Mouse (Mus musculus) kidney, embryonic 16.5 days (tissue): Measurements from ENCODE around the gene Aes. TPM values are rescaled to one million over a fixed set of nuclear protein-coding genes. Genes with fewer than 3 reads are reported as not detected.
A peak's percentile ranks its signal among the peaks of the same experiment; 100 is the strongest.

Experiments used
- ATAC-seq: fragments of 200-750 bp; cut with Nextera tagmentation; 2 replicates; pipeline ENCODE4 v1.8.0; 2017; ENCODE audit warnings: moderate TSS enrichment; ENCODE audit not compliant: low FRiP score, low TSS enrichment
- H3K27ac ChIP-seq: fragments of 300-500 bp; sonication (generic); 2 replicates; pipeline ENCODE4 v1.5.1; 2014; ENCODE audit warnings: low read length
- H3K27me3 ChIP-seq: fragments of 300-500 bp; sonication (generic); 2 replicates; pipeline ENCODE4 v1.6.1; 2014; ENCODE audit warnings: low read length, control low read depth, mixed read lengths; ENCODE audit not compliant: insufficient read depth
- H3K36me3 ChIP-seq: fragments of 300-500 bp; sonication (generic); 2 replicates; pipeline ENCODE4 v1.6.1; 2014; ENCODE audit warnings: low read length, control low read depth, mixed read lengths; ENCODE audit not compliant: insufficient read depth
- H3K4me1 ChIP-seq: fragments of 300-500 bp; sonication (generic); 2 replicates; pipeline ENCODE4 v1.6.1; 2014; ENCODE audit warnings: low read length, control low read depth, mixed read lengths; ENCODE audit not compliant: insufficient read depth
- H3K4me2 ChIP-seq: fragments of 300-500 bp; sonication (generic); replicated peaks from 2 replicates; pipeline ENCODE4 v1.6.1; 2014; ENCODE audit warnings: low read depth, low read length
- H3K4me3 ChIP-seq: fragments of 300-500 bp; sonication (generic); 2 replicates; pipeline ENCODE4 v1.5.1; 2014; ENCODE audit warnings: mild to moderate bottlenecking, low read length
- H3K9ac ChIP-seq: fragments of 300-500 bp; sonication (generic); replicated peaks from 2 replicates; pipeline ENCODE4 v1.6.1; 2014; ENCODE audit warnings: low read length
- H3K9me3 ChIP-seq: fragments of 300-500 bp; sonication (generic); 2 replicates; pipeline ENCODE4 v1.6.1; 2016; ENCODE audit warnings: low read length, control low read depth
- WGBS: fragments of 180-500 bp; shearing (Covaris S2); extraction: QIAGEN DNeasy Blood & Tissue Kit; methylation state at CpG from one replicate; pipeline ENCODE4 v1.1.7; 2014; 5-methylcytosine and 5-hydroxymethylcytosine counted together
- polyA plus RNA-seq: library from polyadenylated mRNA; unstranded; fragments of >200 nt; fragmentation: Nextera tagmentation; extraction: Ambion mirVana; gene quantifications from 2 replicates; pipeline ENCODE4 v1.2.1, GENCODE M21; 2015

Gene Aes
- polyA plus RNA-seq, result 322 and 487 TPM in 2 replicates

DNA sequence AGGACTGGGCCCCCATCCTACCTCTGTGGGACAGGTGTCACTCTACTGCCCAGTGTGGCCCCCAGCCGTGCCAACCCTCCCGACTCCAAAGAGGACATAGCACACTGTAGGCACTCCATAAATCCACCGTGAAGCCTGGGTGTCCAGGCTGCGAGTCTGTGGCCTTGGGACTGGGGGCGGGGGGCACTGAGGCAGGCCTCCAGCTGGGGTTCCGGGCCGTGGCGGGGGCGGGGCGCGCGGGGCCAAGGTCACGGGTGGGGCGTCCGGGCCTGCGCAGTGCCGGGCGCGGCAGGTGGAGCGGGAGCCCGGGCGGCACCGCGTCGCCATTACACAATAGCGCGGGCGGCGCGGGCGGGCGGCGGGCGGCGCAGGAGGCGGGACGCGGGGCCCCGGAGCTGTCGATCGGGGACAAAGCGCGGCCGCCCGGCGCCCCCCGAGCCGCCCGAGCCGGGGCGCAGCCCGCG is at the start of gene Aes:
Gene Aes, plus strand, starts transcription at position 326 of the 464 bp plus-strand sequence.
- Histone ChIP-seq H3K36me3 (peaks cover 3% of the 10 kb centered on the region; the same call in 1 of the 2 replicates), H3K4me3 (peak within 1 kb of the TSS; percentile 89), H3K4me1 (peaks cover 37% of the 10 kb centered on the region), H3K4me2 (peak within 1 kb of the TSS; percentile 95), H3K9me3 (no peaks in the 10 kb centered on the region), H3K27me3 (no peaks in the 10 kb centered on the region), H3K9ac (peak within 1 kb of the TSS; percentile 99), H3K27ac (peak within 1 kb of the TSS; percentile 96)
- WGBS, result under 1% methylated on average over 46 of the region's 53 CpGs
- peak; percentile 37 for ATAC-seq

GRCm38 (mm10) chr10:81510246-81510810 is 49.0 kb upstream of the Aes start:
- WGBS, result 75% methylated on average over 14 of the region's 14 CpGs
- peaks cover 4% of the 10 kb centered on the region; the same call in 1 of the 2 replicates for H3K27me3 ChIP-seq
- H3K4me2 ChIP-seq, result no peak overlapping the region
- H3K4me1 ChIP-seq, result no peaks in the 10 kb centered on the region
- no peak overlapping the region for H3K4me3 ChIP-seq
- H3K36me3 ChIP-seq, result no peaks in the 10 kb centered on the region
- H3K9me3 ChIP-seq, result peaks cover 4% of the 10 kb centered on the region; the same call in 1 of the 2 replicates
- no peak overlapping the region for H3K9ac ChIP-seq
- H3K27ac ChIP-seq, result no peak overlapping the region
- ATAC-seq, result no peak

GRCm38 (mm10) chr10:81513798-81514197 is 45.5 kb upstream of the Aes start:
- no peak overlapping the region for H3K4me2 ChIP-seq
- H3K9ac ChIP-seq, result no peak overlapping the region
- 85% methylated on average over 5 of the region's 5 CpGs for WGBS
- H3K27me3 ChIP-seq, result peaks cover 4% of the 10 kb centered on the region; the same call in 1 of the 2 replicates
- peaks cover 4% of the 10 kb centered on the region; the same call in 1 of the 2 replicates for H3K9me3 ChIP-seq
- ATAC-seq, result no peak
- no peaks in the 10 kb centered on the region for H3K4me1 ChIP-seq
- H3K27ac ChIP-seq, result no peak overlapping the region
- no peaks in the 10 kb centered on the region for H3K36me3 ChIP-seq
- H3K4me3 ChIP-seq, result no peak overlapping the region

DNA sequence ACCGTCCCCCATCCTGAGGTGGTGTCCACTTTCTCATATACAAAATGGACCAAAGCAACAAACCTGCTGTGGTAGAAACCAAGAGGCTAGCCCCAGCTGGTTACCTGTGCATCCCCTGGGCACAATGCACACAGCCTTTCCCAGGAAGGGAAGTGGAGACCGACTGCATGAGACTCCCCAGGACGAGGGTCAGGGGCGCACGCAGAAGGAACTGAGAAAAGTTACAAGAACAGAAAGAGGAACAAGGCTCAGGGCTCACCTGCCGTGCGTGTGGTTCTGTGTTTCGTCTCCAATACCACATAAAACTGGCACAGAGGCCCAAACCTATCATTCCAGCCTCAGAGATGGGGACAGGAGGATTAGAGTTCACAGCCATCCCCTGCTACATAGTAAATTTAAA is 42.1 kb upstream of the Aes start:
- Histone ChIP-seq H3K4me2 (no peak overlapping the region), H3K36me3 (no peaks in the 10 kb centered on the region), H3K9me3 (peaks cover 4% of the 10 kb centered on the region; the same call in 1 of the 2 replicates), H3K4me3 (no peak overlapping the region), H3K27me3 (no peaks in the 10 kb centered on the region), H3K4me1 (no peaks in the 10 kb centered on the region), H3K9ac (no peak overlapping the region), H3K27ac (no peak overlapping the region)
- 78% methylated on average over 8 of the region's 8 CpGs for WGBS
- ATAC-seq, result no peak

GRCm38 (mm10) chr10:81518546-81518945 is 40.7 kb upstream of the Aes start:
- Histone ChIP-seq H3K4me2 (no peak overlapping the region), H3K4me3 (no peak overlapping the region), H3K27me3 (no peaks in the 10 kb centered on the region), H3K4me1 (no peaks in the 10 kb centered on the region; the same call in 1 of the 2 replicates), H3K27ac (no peak overlapping the region), H3K9me3 (peaks cover 4% of the 10 kb centered on the region; the same call in 1 of the 2 replicates), H3K36me3 (no peaks in the 10 kb centered on the region), H3K9ac (no peak overlapping the region)
- 11% methylated on average over 4 of the region's 4 CpGs for WGBS
- peak; percentile 80 for ATAC-seq

- no peaks in the 10 kb centered on the region; the same call in 1 of the 2 replicates for H3K4me1 ChIP-seq
- H3K9ac ChIP-seq, result no peak overlapping the region
- no peak overlapping the region for H3K4me2 ChIP-seq
- H3K27ac ChIP-seq, result no peak overlapping the region
- no peak overlapping the region for H3K4me3 ChIP-seq
- ATAC-seq, result no peak
- no peaks in the 10 kb centered on the region for H3K9me3 ChIP-seq
- 84% methylated on average over 6 of the region's 6 CpGs for WGBS
- H3K36me3 ChIP-seq, result no peaks in the 10 kb centered on the region
- no peaks in the 10 kb centered on the region for H3K27me3 ChIP-seq
Measured at GRCm38 (mm10) chr10:81519227-81519977, 39.9 kb upstream of the Aes start.

GRCm38 (mm10) chr10:81519978-81520365 is 39.3 kb upstream of the Aes start:
- H3K4me1 ChIP-seq, result peaks cover 1% of the 10 kb centered on the region; the same call in 1 of the 2 replicates
- 75% methylated on average over 3 of the region's 3 CpGs for WGBS
- ATAC-seq, result no peak
- H3K27ac ChIP-seq, result no peak overlapping the region
- H3K9me3 ChIP-seq, result no peaks in the 10 kb centered on the region
- H3K27me3 ChIP-seq, result no peaks in the 10 kb centered on the region
- no peak overlapping the region for H3K4me3 ChIP-seq
- no peak overlapping the region for H3K4me2 ChIP-seq
- H3K9ac ChIP-seq, result no peak overlapping the region
- no peaks in the 10 kb centered on the region for H3K36me3 ChIP-seq

DNA sequence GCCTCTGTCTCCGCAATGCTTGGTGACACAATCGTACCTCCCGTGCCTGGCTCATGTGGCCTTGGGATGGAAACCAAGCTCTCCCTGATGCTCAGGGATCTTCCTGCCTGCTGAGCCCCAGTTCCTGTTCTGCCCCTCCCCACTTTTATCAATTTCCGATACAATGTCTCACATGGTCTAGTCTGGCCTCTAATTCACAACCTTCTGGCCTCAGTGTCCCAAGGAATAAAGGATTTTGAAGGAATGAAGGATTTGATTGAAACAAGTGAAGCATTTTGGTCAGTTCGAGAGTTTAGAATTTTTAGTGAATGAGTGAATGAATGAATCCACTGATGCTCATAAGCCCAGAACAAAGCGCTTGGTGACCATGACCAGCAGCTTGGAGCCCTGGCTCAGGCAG is 36.1 kb upstream of the Aes start:
- no peak overlapping the region for H3K4me3 ChIP-seq
- H3K4me1 ChIP-seq, result peaks cover 3% of the 10 kb centered on the region; the same call in 1 of the 2 replicates
- no peak overlapping the region for H3K27ac ChIP-seq
- no peaks in the 10 kb centered on the region for H3K9me3 ChIP-seq
- WGBS, result 74% methylated on average over 6 of the region's 6 CpGs
- H3K9ac ChIP-seq, result no peak overlapping the region
- H3K27me3 ChIP-seq, result no peaks in the 10 kb centered on the region
- ATAC-seq, result no peak
- no peaks in the 10 kb centered on the region for H3K36me3 ChIP-seq
- no peak overlapping the region for H3K4me2 ChIP-seq

DNA sequence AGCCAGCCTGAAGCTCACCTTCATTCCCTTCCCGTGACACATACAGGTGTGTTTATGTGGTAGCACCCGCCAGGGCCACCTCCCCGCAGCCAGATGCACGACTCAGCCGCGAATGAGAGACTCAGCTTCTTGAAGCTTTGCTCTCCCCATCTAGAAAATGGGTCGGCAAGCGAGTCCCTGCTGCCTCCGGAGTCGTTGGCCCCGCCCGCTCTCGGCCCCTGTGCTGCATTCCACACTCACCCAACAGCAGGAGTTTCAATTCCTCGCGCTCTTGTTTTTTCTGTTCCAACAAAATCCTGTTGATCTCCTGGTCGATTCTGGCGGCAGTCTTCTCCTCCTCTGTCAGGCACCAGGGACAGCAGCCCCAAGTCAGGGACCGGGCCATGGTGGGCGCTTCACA is 35.7 kb upstream of the Aes start:
- peaks cover 1% of the 10 kb centered on the region; the same call in 1 of the 2 replicates for H3K36me3 ChIP-seq
- H3K27me3 ChIP-seq, result no peaks in the 10 kb centered on the region
- peak overlapping the region; percentile 48; the same call in 1 of the 2 replicates for H3K9ac ChIP-seq
- no peak overlapping the region for H3K27ac ChIP-seq
- peaks cover 3% of the 10 kb centered on the region; the same call in 1 of the 2 replicates for H3K4me1 ChIP-seq
- peak overlapping the region; percentile 11; the same call in 1 of the 2 replicates for H3K4me3 ChIP-seq
- WGBS, result 24% methylated on average over 19 of the region's 19 CpGs
- H3K9me3 ChIP-seq, result no peaks in the 10 kb centered on the region
- no peak overlapping the region; the same call in 1 of the 2 replicates for H3K4me2 ChIP-seq
- no peak for ATAC-seq
